Mouse (Mus musculus): ENCODE results near the gene Robo3.

GRCm38 (mm10) chr9:37474923-37475322 lies 41.9 kb upstream of the Robo3 start:
- TF ChIP-seq CTCF (IDR thresholded peaks at IDR 0.05) (no peak), POLR2A (IDR thresholded peaks at IDR 0.05; ENCODE audit: insufficient read depth, low read depth, low read length) (no peak), EP300 (IDR thresholded peaks at IDR 0.05; ENCODE audit: insufficient read depth, low read depth, low read length) (no peak)

Data from heart, adult 2 months (tissue).